Mouse (Mus musculus): ENCODE measurements around the gene Tbkbp1.

DNA sequence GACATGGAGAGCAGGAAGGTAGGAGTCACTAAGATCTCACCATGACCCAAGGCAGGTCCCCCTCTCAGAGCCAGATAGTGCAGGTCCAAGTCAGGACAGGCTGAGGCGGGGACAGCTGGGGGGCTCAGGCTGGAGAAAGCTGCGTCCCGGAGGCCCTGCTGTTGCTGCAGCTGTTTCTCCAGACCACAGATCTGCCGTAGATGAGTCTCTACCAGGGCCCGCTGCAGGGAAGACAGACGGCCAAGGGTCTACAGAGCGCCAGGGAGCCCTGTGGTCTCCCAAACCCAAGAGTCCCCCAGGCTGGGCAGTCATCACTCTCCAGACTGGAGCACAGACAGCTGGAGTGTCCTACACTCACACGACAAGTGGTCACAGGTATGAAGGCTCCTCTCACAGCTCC lies 4.0 kb downstream of the Tbkbp1 start:
- TF ChIP-seq UBTF (IDR thresholded peaks at IDR 0.05; ENCODE audit: borderline replicate concordance, insufficient read depth, low read depth, low read length) (no peak), ZC3H11A (IDR thresholded peaks at IDR 0.05; ENCODE audit: low read depth, low read length) (no peak), CTCF (IDR thresholded peaks at IDR 0.05 in 2 of 3, conservative IDR thresholded peaks at IDR 0.05 in 1 of 3; ENCODE audit: control insufficient read depth in 1 of 3, insufficient read depth in 1 of 3, low read depth in 2 of 3, low read length in 3 of 3, poor library complexity in 1 of 3, severe bottlenecking in 1 of 3) (no peak), TCF12 (IDR thresholded peaks at IDR 0.05; ENCODE audit: low read depth, low read length) (no peak), EP300 (IDR thresholded peaks at IDR 0.05; ENCODE audit: low read depth in 1 of 2, low read length in 2 of 2) (no peak), POLR2A (IDR thresholded peaks at IDR 0.05; ENCODE audit: control insufficient read depth in 1 of 2, insufficient read depth in 1 of 2, low read depth in 1 of 2, low read length in 2 of 2, poor library complexity in 1 of 2) (no peak), JUND (IDR thresholded peaks at IDR 0.05; ENCODE audit: low read depth, low read length) (no peak), USF1 (IDR thresholded peaks at IDR 0.05; ENCODE audit: low read depth, low read length) (no peak), TAL1 (IDR thresholded peaks at IDR 0.05; ENCODE audit: low read length) (no peak), ZMIZ1 (IDR thresholded peaks at IDR 0.05; ENCODE audit: low read depth, low read length) (no peak), MXI1 (IDR thresholded peaks at IDR 0.05; ENCODE audit: low read depth, low read length) (no peak)

Data from MEL (cell line).